Mouse (Mus musculus) liver, adult 2 months (tissue): ENCODE measurements around the gene Ppm1h.
"Not testable (repeated sequence)": the region's sequence is repeated elsewhere in the genome, so short reads cannot be mapped to it uniquely, and the experiment has no call there.

Experiments
- CTCF ChIP-seq: fragments of 200-500 bp; IDR thresholded peaks from 2 replicates; pipeline ENCODE4 v1.5.1; 2011; ENCODE audit warnings: low read depth, low read length, control low read depth
- POLR2A ChIP-seq: fragments of 200-500 bp; IDR thresholded peaks from 2 replicates; pipeline ENCODE4 v1.6.1; 2011; ENCODE audit warnings: low read length, control low read depth; ENCODE audit not compliant: insufficient read depth; ENCODE audit errors: extremely low read depth

DNA sequence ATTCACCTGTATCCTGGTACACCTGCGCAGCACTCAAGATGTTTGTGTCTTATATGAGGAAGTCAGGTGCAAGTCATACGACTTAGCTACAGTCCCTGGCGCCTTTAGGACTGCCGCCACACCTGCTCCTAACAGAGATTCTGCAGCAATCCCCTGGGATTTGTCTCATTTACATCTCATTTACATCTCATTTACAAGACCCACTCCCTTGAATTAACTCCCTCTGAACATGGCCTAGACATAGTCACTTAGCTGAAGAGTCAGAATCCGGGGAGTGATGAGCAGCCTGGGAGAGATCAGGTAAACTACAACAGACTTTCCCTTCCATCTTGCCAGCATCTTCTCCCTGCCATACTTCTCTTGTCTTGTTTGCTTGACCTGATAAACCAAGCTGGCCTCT lies 287.1 kb downstream of the Ppm1h start:
- not testable (repeated sequence) for TF ChIP-seq POLR2A, CTCF
